Mouse (Mus musculus) megakaryocyte progenitor cell, adult 5-6 weeks (primary cell): ENCODE results near the gene Galnt18. TPM values are rescaled to one million over a fixed set of nuclear protein-coding genes. Genes with fewer than 3 reads are reported as not detected.

Experiments
- ATAC-seq: replicated peaks from 2 replicates; pipeline ENCODE4 v1.8.0; 2016; ENCODE audit warnings: mild to moderate bottlenecking, moderate TSS enrichment, inconsistent platforms; ENCODE audit not compliant: poor library complexity
- total RNA-seq, 2 experiments: library from RNA; stranded (forward) in 1 of 2; stranded (reverse) in 1 of 2; fragments of 157-497, 149-512 nt in 1 of 2; fragments of 200-1000 nt in 1 of 2; gene quantifications; 2 replicates each; pipeline versions ENCODE4 v1.2.3 to v1.2.4; 2015 to 2017

Galnt18 gene
- 0.05 TPM in 1 of 2 replicates, not detected in the other for total RNA-seq (2015)
- 0.12 and 0.44 TPM in 2 replicates for total RNA-seq (2017)

DNA sequence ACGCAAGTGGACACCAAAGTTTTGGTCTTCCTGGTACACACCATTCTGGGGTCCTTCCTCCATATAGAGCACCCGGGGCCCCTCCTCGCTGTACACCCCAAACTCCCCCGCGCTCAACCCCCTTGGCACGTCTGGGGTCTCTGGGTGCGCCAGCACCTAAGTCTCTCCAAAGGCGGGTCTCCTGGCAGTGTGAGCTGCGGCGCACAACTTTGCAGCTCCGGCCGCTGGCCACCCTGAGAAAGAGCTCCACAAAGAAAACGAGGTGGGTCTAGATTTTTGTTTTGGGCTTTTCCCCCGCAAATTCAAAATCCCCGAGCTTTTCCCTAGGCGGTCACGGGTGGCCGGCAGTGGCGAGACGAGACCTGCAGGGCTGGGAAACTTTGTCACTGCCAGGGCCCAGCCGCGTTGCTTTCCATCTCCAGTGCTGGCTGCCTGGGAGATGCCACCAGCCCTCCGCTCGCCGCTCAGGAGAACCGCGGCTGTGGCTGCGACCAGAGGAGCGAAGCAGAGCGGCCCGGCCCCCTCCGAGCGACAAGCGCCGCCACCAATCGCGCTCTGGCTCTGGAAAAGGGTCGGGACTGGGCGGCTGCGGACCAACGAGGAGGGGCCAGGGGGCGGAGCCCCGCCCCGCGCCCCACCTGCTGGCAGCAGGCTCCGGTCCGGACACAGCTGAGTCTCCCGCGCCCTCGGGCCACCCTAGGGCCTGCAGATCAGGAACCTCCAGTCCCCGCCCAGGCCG, at the start of gene Galnt18:
TSS of gene Galnt18 (minus strand) at position 474 of the 739 bp plus-strand sequence.
- ATAC-seq, result peak; percentile 80

GRCm38 (mm10) chr7:111827337-111827736, 47.6 kb upstream of the Galnt18 start:
- no peak for ATAC-seq

DNA sequence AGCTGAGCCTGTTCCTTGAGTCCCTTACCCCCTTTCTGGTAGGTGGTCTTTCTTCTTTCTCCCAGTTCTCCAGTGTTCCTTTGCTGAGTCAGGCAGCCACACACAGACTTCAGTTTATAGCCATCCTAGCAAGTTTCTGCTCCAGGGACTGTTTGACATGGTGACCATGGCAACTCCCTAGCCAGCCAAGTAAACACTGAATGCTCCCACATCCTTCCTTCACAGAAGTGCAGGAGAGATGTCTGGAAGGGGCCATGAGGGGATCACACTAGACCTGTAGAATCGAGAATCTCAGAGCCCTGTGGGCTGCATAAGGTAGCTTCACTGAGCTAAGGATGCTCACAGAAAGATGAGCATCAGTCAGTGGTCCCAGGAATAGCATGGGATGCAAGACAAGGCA, 33.3 kb upstream of the Galnt18 start:
- ATAC-seq, result no peak

GRCm38 (mm10) chr7:111811036-111811435, 31.3 kb upstream of the Galnt18 start:
- no peak for ATAC-seq

DNA sequence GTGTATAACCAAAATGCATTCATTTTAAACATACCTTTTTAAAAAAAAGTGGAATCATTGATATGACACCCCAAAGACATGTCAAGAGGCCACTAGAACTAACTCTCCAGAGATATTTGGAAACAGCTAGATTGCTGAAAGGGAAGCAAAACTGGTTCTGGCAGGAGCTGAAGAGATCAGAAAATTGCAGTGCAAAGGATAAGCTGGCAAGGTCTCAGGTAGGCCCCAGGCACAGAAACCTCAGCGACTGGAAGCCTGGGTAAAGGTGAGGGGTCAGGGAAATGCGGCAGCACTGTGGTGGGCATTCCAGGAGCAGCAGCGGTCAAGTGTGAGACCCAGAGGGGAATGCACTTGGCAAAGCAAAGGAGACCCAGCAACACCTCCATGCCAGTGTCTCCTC, 30.0 kb upstream of the Galnt18 start:
- no peak for ATAC-seq

- no peak for ATAC-seq
Observed at GRCm38 (mm10) chr7:111806083-111806482, 26.3 kb upstream of the Galnt18 start.

GRCm38 (mm10) chr7:111804646-111805045, 24.9 kb upstream of the Galnt18 start:
- ATAC-seq, result no peak

DNA sequence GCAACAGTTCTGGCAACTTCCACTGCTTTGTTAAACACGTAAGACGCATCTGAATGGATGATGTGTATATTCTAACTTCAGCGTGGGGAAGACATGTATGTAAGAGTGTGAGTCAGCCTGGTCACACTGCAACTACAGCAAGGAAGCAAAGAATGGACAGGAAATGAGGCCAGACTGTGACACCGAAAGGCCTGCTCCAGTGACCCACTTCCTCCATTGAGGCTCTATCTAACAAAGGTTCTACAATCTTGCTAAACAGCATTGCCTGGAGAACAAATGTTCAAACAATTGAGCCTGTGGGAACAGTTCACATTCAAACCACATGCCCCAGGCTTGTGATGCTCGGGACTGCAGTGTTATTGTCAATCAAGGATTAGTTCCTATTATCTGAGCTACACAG, 21.0 kb upstream of the Galnt18 start:
- ATAC-seq, result no peak

- no peak for ATAC-seq
Observed at GRCm38 (mm10) chr7:111800120-111800519, 20.3 kb upstream of the Galnt18 start.

- no peak for ATAC-seq
Observed at GRCm38 (mm10) chr7:111799021-111799420, 19.2 kb upstream of the Galnt18 start.

DNA sequence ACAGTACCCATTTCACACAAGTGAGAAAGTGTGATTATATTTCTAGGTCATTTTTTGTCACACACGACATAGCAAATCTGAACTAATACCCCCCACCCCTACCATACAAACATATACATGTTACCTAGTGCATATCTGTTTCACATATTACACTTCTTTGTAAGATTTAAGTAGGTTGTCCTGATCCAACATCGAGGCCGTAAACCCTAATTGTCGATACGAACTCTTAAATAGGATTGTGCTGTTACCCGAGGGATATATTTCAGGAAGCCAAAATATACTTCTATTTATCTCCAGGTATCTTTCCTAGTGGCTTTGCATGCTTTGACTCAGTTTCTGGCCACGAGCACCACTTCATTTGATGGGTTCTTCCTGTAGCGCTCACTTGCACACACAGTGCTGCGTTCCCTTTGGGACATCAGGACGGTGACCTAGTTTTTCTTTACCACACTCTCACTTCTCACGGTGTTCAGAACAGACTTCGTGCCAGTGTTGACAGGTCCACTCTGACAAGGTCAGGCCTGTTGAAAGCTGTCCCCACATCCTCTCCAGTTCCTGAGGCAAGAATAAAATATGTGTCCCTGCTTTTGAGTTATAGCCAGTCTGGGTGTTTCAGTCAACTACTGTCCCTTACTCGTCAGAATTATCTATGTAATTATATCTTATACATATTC, 17.7 kb upstream of the Galnt18 start:
- ATAC-seq, result no peak

DNA sequence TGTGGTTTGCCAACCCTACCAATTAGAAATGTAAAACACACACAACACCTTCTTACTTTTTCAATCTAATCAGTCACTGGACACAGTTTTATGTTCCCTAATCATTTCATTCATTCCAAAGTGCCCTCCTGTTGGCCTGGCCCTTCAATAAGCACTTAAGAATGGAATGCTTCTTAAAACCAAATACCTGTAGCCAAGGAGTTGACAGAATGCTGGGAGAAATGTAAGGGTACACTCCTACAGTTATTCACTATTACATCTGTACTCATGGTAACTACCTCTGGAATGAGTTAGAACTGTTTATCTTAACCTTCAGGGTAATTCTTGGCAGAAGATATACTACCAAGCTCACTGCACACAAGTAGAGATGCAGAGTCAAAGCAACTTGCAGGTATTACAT, 15.3 kb upstream of the Galnt18 start:
- ATAC-seq, result no peak

DNA sequence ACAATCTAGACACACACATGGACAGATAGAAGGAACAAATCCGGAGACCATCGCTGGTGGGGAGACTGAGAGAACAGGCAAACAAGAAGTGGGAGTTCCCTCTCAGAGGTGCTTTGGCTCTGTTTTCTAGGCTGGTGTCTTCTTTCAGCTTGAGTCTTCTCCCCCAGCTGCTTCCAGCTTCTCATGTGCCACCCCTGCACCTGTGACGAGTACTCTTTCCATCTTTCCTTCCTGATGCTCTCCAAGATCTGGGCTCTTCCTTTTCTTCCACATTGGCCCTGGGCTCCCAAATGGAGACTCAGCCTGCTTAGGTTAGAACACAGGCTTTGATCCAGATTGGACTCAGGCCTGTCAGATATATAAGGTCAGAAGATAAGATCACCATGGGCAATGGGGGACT, 12.4 kb upstream of the Galnt18 start:
- ATAC-seq, result no peak

GRCm38 (mm10) chr7:111791347-111791746, 11.6 kb upstream of the Galnt18 start:
- ATAC-seq, result no peak

DNA sequence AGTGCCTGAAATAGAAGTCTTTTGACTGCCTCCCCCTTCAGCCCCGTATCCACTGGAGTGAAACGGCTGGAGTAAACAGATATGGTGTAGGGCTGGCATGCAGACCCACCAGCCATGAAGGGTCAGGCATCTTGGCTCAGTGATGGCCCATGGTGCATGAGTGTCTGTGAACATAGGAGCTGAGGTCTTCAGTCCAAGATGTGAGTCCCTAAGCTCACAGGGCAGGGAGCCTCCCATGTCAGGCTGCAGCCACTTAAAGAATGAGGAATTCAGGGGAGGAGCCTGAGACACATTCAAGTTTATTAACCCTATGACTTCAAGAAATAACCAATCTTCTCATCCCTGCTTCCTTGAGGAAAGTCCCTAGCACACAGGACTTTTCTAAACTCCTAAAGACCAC, 8.1 kb upstream of the Galnt18 start:
- no peak for ATAC-seq

GRCm38 (mm10) chr7:111785478-111785877, 5.7 kb upstream of the Galnt18 start:
- no peak for ATAC-seq

DNA sequence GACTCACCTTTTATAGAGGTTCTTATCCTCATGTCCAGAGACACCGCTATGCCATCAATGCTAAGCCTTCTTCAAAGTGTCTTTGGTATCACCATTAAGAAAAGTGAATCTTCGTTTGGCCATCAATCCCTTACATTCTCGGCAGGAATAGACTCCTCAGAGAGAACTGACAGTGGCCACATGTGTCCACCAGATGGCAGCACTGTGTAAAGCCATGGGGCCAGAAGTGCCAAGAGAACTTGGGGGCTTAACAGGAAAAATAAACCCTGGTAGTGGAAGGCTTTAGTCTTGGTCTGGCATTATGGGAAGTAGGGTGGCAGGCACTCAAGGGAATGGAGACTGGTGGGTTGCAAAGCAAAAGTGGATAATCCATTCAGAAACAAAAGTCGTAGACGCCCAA, 2.3 kb upstream of the Galnt18 start:
- peak; percentile 68 for ATAC-seq

DNA sequence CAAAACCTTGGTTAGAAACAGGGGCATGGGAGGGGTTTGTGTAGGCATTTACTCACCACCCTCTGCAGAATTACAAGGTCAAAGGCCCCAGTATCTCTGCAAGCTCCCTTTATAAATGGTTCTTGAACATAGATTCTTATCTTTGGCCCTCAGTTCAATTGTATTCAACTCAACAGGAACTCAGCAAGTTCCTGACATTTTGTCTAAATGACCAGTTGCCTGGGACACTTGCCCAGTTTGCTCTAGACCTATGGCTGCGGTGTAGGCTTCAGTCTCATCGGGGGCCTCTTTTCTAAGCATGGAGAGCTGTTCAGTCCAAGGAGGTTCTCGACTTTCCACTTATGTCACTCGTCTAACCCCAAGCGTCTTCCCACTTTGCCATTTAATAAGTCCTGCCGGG, 1.5 kb upstream of the Galnt18 start:
- ATAC-seq, result no peak

- no peak for ATAC-seq
Observed at GRCm38 (mm10) chr7:111778789-111779503, 831 bp downstream of the Galnt18 start.

GRCm38 (mm10) chr7:111778212-111778611, 1.6 kb downstream of the Galnt18 start:
- ATAC-seq, result no peak

DNA sequence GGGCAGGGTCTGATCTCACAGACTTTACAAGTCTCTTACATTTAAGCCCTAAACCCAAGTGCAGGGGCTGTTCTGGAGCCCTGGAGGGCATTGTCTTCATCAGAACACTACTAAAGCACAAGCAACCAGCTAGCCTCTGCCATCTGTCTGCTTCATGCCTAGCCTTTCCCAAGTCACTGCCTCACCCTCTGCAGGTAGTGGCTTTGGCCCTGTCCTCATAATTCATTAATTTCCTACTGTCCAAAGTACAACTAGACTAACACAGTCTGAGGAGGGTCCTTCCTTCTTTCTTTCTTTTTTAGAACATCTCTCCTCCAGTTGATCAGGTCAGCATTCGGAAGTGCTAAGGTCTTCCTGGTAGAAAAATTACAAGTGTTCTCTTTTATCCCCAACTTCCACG, 2.6 kb downstream of the Galnt18 start:
- ATAC-seq, result no peak

- ATAC-seq, result no peak
Observed at GRCm38 (mm10) chr7:111776160-111776559, 3.6 kb downstream of the Galnt18 start.
